Mouse (Mus musculus) kidney, postnatal 0 days (tissue): ENCODE results near the gene Mga. TPM values are rescaled to one million over a fixed set of nuclear protein-coding genes. Genes with fewer than 3 reads are reported as not detected.

Experiments
- ATAC-seq: fragments of 200-750 bp; cut with Nextera tagmentation; replicated peaks from 2 replicates; pipeline ENCODE4 v1.8.0; 2017; ENCODE audit warnings: low read depth, moderate number of reproducible peaks, moderate TSS enrichment, moderate library complexity; ENCODE audit not compliant: low FRiP score
- DNase-seq: peaks from one replicate; pipeline ENCODE4 v3.0.0-alpha.2; 2016; ENCODE audit warnings: low spot score
- H3K27ac ChIP-seq: fragments of 300-500 bp; sonication (generic); 2 replicates; pipeline ENCODE4 v1.5.1; 2014; ENCODE audit warnings: mild to moderate bottlenecking
- H3K27me3 ChIP-seq: fragments of 300-500 bp; sonication (generic); 2 replicates; pipeline ENCODE4 v1.6.1; 2014; ENCODE audit warnings: low read length, mixed read lengths; ENCODE audit not compliant: insufficient read depth
- H3K36me3 ChIP-seq: fragments of 300-500 bp; sonication (generic); 2 replicates; pipeline ENCODE4 v1.6.1; 2014; ENCODE audit warnings: low read length, mixed read lengths; ENCODE audit not compliant: insufficient read depth
- H3K4me1 ChIP-seq: fragments of 300-500 bp; sonication (generic); replicated peaks from 2 replicates; pipeline ENCODE4 v1.6.1; 2014; ENCODE audit warnings: antibody characterized with exemption, low read length, mixed read lengths; ENCODE audit not compliant: insufficient read depth
- H3K4me2 ChIP-seq: fragments of 300-500 bp; sonication (generic); 2 replicates; pipeline ENCODE4 v1.6.1; 2014; ENCODE audit warnings: mild to moderate bottlenecking, low read length, moderate library complexity, mixed read lengths
- H3K4me3 ChIP-seq: fragments of 300-500 bp; sonication (generic); replicated peaks from 2 replicates; pipeline ENCODE4 v1.5.1; 2014; ENCODE audit warnings: low read depth, low read length
- H3K9ac ChIP-seq: fragments of 300-500 bp; sonication (generic); 2 replicates; pipeline ENCODE4 v1.6.1; 2014; ENCODE audit warnings: low read depth, low read length
- H3K9me3 ChIP-seq: fragments of 300-500 bp; sonication (generic); replicated peaks from 2 replicates; pipeline ENCODE4 v1.6.1; 2016; ENCODE audit warnings: low read length, inconsistent platforms, mixed read lengths
- CTCF ChIP-seq: IDR thresholded peaks from 2 replicates; pipeline ENCODE4 v1.5.1; 2016; ENCODE audit warnings: antibody characterized with exemption, low read depth, mild to moderate bottlenecking, moderate library complexity
- WGBS: fragments of 180-500 bp; shearing (Covaris S2); extraction: QIAGEN DNeasy Blood & Tissue Kit; methylation state at CpG from one replicate; pipeline ENCODE4 v1.1.7; 2014; 5-methylcytosine and 5-hydroxymethylcytosine counted together
- polyA plus RNA-seq: library from polyadenylated mRNA; unstranded; fragments of >200 nt; fragmentation: Nextera tagmentation; extraction: Ambion mirVana; gene quantifications from 2 replicates; pipeline ENCODE4 v1.2.1, GENCODE M21; 2015

Gene Mga
- polyA plus RNA-seq, 1 experiment from 2014 or later, result 17.5 TPM

DNA sequence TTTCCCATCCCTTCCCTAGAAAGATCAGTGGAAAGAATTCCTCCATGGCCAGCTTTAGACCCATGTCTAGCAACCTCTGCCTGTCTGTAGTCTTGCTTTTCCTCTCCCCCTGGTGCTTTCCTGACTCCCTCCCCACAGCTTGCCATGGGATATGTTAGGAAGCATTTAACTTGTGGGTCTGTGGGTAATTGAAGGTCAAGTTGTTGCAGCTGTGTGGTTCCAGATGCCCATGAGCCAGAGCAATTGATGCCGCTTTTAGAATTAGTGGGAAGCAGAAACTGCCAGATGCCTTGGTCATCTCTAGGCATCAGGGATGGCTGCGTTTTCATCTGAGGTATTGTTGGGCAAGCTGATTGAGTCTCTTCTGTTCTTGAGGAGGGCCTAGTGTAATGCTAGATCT is 84.6 kb downstream of the Mga start:
- H3K4me2 ChIP-seq, result no peak overlapping the region
- TF ChIP-seq CTCF, result no peak
- H3K9me3 ChIP-seq, result no peaks in the 10 kb centered on the region
- ATAC-seq (no peak), DNase-seq (no peak)
- H3K36me3 ChIP-seq, result no peaks in the 10 kb centered on the region
- no peaks in the 10 kb centered on the region for H3K27me3 ChIP-seq
- H3K4me1 ChIP-seq, result no peaks in the 10 kb centered on the region
- H3K4me3 ChIP-seq, result no peak overlapping the region
- no peak overlapping the region for H3K27ac ChIP-seq
- WGBS, result 79% methylated on average over 2 of the region's 2 CpGs
- no peak overlapping the region for H3K9ac ChIP-seq

DNA sequence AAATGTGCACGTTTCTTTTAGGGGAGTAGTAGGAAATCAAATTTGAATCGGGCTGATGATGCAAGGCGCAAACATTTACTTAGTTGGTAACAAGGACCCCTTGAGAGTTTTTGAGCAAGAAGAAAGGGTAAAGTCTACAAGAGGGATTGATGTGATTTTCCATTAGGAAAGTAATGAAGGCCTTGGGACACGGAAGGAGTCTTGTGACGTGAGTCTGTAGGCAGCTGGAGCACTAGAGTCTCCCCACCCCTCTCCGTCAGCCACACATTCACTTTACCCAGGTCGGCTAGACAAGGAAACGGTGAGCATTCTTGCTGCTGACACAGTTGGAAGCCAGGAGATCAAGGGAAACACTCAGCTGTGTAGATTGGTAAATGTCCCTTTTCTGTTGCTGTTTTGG is 88.8 kb downstream of the Mga start:
- H3K27me3 ChIP-seq, result no peaks in the 10 kb centered on the region
- no peak overlapping the region for H3K9ac ChIP-seq
- H3K4me1 ChIP-seq, result no peaks in the 10 kb centered on the region
- H3K9me3 ChIP-seq, result no peaks in the 10 kb centered on the region
- 70% methylated on average over 8 of the region's 8 CpGs for WGBS
- ATAC-seq, result no peak
- H3K36me3 ChIP-seq, result no peaks in the 10 kb centered on the region
- H3K27ac ChIP-seq, result no peak overlapping the region
- TF ChIP-seq CTCF, result no peak
- no peak for DNase-seq
- H3K4me3 ChIP-seq, result no peak overlapping the region
- H3K4me2 ChIP-seq, result no peak overlapping the region

DNA sequence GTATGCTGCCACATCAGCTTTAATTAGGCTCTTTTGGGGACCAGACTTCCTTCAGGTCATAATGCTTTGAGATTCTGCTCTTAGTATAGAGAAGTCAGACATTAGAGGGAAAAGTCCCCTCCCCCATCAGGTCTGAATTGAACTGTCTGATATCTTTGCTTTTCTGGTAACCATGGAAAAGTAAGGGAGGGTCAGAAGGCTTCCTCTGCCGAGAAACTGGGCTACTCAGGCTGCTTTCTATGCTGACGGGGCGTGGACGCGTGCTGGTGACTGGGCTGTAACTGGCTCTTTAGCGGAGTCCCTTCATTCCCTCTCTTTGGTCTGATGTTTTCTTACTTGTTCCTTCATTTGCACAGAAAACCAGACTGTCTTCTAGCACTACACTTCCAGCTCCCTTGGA is 89.3 kb downstream of the Mga start:
- Histone ChIP-seq H3K27ac (no peak overlapping the region), H3K36me3 (no peaks in the 10 kb centered on the region), H3K9me3 (no peaks in the 10 kb centered on the region), H3K4me3 (no peak overlapping the region), H3K4me1 (no peaks in the 10 kb centered on the region), H3K4me2 (no peak overlapping the region), H3K9ac (no peak overlapping the region), H3K27me3 (no peaks in the 10 kb centered on the region)
- no peak for TF ChIP-seq CTCF
- 72% methylated on average over 6 of the region's 6 CpGs for WGBS
- no peak for ATAC-seq
- DNase-seq, result no peak

DNA sequence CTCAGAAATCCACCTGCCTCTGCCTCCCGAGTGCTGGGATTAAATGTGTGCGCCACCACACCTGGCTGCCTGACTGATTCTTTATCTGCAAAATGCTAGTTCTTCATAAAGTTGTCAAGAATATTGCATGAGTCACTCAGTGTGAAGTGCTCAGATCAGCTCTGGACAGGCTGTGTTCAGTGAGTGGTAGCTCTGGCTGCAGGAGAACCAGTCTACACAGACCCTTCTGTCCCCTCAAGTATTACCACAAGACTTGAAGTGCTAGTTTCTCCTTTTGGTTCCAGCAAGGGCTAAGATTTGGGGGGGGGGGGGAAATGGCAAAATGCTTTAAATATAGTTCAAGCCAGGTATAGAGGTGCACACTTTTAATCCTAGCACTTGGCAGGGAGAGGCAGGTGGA is 90.4 kb downstream of the Mga start:
- H3K9ac ChIP-seq, result no peak overlapping the region
- no peak for TF ChIP-seq CTCF
- no peaks in the 10 kb centered on the region for H3K36me3 ChIP-seq
- no peaks in the 10 kb centered on the region for H3K9me3 ChIP-seq
- H3K27ac ChIP-seq, result no peak overlapping the region
- no peaks in the 10 kb centered on the region for H3K4me1 ChIP-seq
- 100% methylated on average over 2 of the region's 2 CpGs for WGBS
- ATAC-seq, result no peak
- no peak overlapping the region for H3K4me3 ChIP-seq
- no peak for DNase-seq
- H3K4me2 ChIP-seq, result no peak overlapping the region
- H3K27me3 ChIP-seq, result no peaks in the 10 kb centered on the region

DNA sequence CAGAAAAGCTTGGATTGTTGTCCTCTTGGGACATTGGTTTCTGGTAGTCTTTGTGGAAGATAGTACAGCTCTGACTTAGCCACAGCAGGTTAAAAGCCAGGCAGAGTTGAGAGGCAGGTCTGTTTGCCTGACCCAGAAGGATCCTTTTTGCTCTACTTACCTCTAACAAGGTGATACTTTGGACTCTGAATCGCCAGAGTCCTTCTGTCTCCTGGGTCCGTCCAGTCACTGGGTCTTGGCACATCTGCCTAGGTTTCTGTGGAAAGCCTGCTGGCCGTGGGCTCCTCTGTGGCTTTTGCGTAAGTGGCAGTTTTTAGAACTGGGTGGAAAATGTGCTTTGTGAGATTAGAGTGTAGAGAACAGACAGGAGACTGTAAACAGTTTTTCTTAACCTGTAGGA is 91.9 kb downstream of the Mga start:
- WGBS, result 92% methylated on average over 4 of the region's 4 CpGs
- Histone ChIP-seq H3K27ac (no peak overlapping the region), H3K4me3 (no peak overlapping the region), H3K9me3 (no peaks in the 10 kb centered on the region), H3K4me2 (no peak overlapping the region), H3K36me3 (0 out of 2 replicates have a peak, but pooled peaks cover 3% of the 10 kb centered on the region), H3K9ac (no peak overlapping the region), H3K27me3 (no peaks in the 10 kb centered on the region), H3K4me1 (no peaks in the 10 kb centered on the region)
- DNase-seq (no peak), ATAC-seq (no peak)
- no peak for TF ChIP-seq CTCF

DNA sequence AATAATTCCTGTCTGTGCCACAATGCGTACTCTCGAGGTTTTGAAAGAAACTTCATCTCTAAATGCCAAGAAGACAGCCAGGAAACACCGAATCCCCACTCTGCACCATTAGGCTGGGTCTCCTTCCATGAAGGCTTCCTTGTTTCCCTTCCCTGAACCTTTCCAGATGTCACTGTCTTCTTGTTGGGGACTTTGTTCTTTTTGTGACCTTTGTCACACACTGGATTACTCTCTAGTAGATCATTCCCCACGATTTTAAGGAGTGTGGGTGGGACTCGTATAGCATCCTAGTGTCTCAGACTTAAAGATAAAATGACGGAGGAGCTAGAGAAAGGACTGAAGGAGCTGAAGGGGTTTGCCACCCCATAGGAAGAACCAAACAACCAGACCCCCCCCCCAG is 93.9 kb downstream of the Mga start:
- H3K4me2 ChIP-seq, result no peak overlapping the region
- no peak for ATAC-seq
- no peak for DNase-seq
- no peaks in the 10 kb centered on the region for H3K4me1 ChIP-seq
- H3K9ac ChIP-seq, result no peak overlapping the region
- H3K36me3 ChIP-seq, result 0 out of 2 replicates have a peak, but pooled peaks cover 3% of the 10 kb centered on the region
- H3K27ac ChIP-seq, result no peak overlapping the region
- no peaks in the 10 kb centered on the region for H3K9me3 ChIP-seq
- H3K27me3 ChIP-seq, result no peaks in the 10 kb centered on the region
- no peak overlapping the region for H3K4me3 ChIP-seq
- no peak for TF ChIP-seq CTCF
- WGBS, result 73% methylated on average over 6 of the region's 6 CpGs

DNA sequence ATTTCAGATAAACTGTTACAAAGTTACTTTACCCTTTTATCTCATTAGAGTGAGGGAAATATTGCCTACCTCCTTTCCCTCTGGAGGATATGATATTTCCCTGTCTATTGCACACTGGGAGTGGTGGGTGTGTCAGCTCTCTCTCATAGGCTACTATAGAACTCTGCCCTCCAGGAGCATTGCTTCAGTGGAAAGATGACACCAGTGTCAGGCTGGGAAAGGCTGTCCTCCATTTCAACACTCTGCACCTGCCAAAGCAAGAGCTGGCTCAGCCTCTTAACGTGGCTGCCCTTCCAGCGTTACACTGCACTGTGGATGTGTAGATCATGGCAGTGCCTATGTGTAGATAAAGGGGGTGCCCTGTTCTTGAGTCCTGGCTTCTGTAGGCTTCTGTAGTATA is 95.3 kb downstream of the Mga start:
- no peak overlapping the region for H3K4me3 ChIP-seq
- WGBS, result 54% methylated on average over 2 of the region's 2 CpGs

More for the DNA sequence above, 95.3 kb downstream of the Mga start:
- Histone ChIP-seq H3K4me2 (no peak overlapping the region), H3K27ac (no peak overlapping the region), H3K9ac (no peak overlapping the region), H3K9me3 (no peaks in the 10 kb centered on the region), H3K36me3 (0 out of 2 replicates have a peak, but pooled peaks cover 3% of the 10 kb centered on the region), H3K4me1 (0 out of 2 replicates have a peak, but pooled peaks cover 6% of the 10 kb centered on the region), H3K27me3 (no peaks in the 10 kb centered on the region)
- TF ChIP-seq CTCF, result no peak
- DNase-seq (no peak), ATAC-seq (0 out of 2 replicates have a peak, but pooled peaks have one; percentile 25)
